Mouse (Mus musculus) liver, embryonic 14.5 days (tissue): ENCODE results near the gene Apbb2. TPM values are rescaled to one million over a fixed set of nuclear protein-coding genes. Genes with fewer than 3 reads are reported as not detected.

ENCODE experiments used
- ATAC-seq: fragments of 200-750 bp; cut with Nextera tagmentation; 2 replicates; pipeline ENCODE4 v1.8.0; 2017; ENCODE audit warnings: moderate number of reproducible peaks, mild to moderate bottlenecking, moderate library complexity; ENCODE audit not compliant: insufficient read depth
- DNase-seq, 3 experiments: peaks; one replicate each; pipeline ENCODE4 v3.0.0-alpha.2; 2012 to 2013; ENCODE audit warnings: low read depth in 3 of 3, low spot score in 3 of 3
- H3K27ac ChIP-seq: fragments of 300-500 bp; sonication (generic); 2 replicates; pipeline ENCODE4 v1.5.1; 2014; ENCODE audit warnings: moderate library complexity, mild to moderate bottlenecking, control low read depth, inconsistent platforms
- H3K27me3 ChIP-seq: fragments of 300-500 bp; sonication (generic); 2 replicates; pipeline ENCODE4 v1.6.1; 2014; ENCODE audit warnings: mild to moderate bottlenecking, low read length, moderate library complexity; ENCODE audit not compliant: control insufficient read depth, insufficient read depth
- H3K36me3 ChIP-seq: fragments of 300-500 bp; sonication (generic); replicated peaks from 2 replicates; pipeline ENCODE4 v1.6.1; 2014; ENCODE audit warnings: low read depth; ENCODE audit not compliant: control insufficient read depth, insufficient read depth
- H3K4me1 ChIP-seq, 2 experiments: fragments of 200-500 bp in 1 of 2; fragments of 300-500 bp in 1 of 2; sonication (generic) in 1 of 2; replicated peaks; 2 replicates each; pipeline ENCODE4 v1.6.1; 2012 to 2014; ENCODE audit warnings: antibody characterized with exemption in 1 of 2, inconsistent platforms in 1 of 2, low read length in 1 of 2; ENCODE audit not compliant: control insufficient read depth in 2 of 2, insufficient read depth in 2 of 2
- H3K4me2 ChIP-seq: fragments of 300-500 bp; sonication (generic); 2 replicates; pipeline ENCODE4 v1.6.1; 2014; ENCODE audit warnings: low read depth, mild to moderate bottlenecking, control low read depth, moderate library complexity
- H3K4me3 ChIP-seq, 2 experiments: fragments of 200-500 bp in 1 of 2; fragments of 300-500 bp in 1 of 2; sonication (generic) in 1 of 2; 2 replicates each; pipeline ENCODE4 v1.5.1; 2012 to 2014; ENCODE audit warnings: low read depth in 2 of 2, low read length in 2 of 2, mild to moderate bottlenecking in 2 of 2, control low read depth in 1 of 2, inconsistent platforms in 1 of 2, moderate library complexity in 1 of 2; ENCODE audit not compliant: insufficient read depth in 1 of 2
- H3K9ac ChIP-seq: fragments of 300-500 bp; sonication (generic); replicated peaks from 2 replicates; pipeline ENCODE4 v1.6.1; 2014; ENCODE audit warnings: mild to moderate bottlenecking, control low read depth, moderate library complexity
- H3K9me3 ChIP-seq: fragments of 300-500 bp; sonication (generic); 2 replicates; pipeline ENCODE4 v1.6.1; 2016; ENCODE audit warnings: low read length, mixed read lengths; ENCODE audit not compliant: control insufficient read depth
- CTCF ChIP-seq: IDR thresholded peaks from 2 replicates; pipeline ENCODE4 v1.5.1; 2016; ENCODE audit warnings: antibody characterized with exemption, low read depth, control low read depth
- EP300 ChIP-seq: IDR thresholded peaks from 2 replicates; pipeline ENCODE4 v1.6.1; 2016; ENCODE audit warnings: antibody characterized with exemption, low read depth
- WGBS: fragments of 180-500 bp; shearing (Covaris S2); extraction: QIAGEN DNeasy Blood & Tissue Kit; methylation state at CpG from one replicate; pipeline ENCODE4 v1.1.7; 2014; ENCODE audit not compliant: insufficient replicate concordance; 5-methylcytosine and 5-hydroxymethylcytosine counted together
- polyA plus RNA-seq, 2 experiments: library from polyadenylated mRNA; depleted of rRNA in 1 of 2; stranded (reverse) in 1 of 2; unstranded in 1 of 2; fragments of >200 nt; fragmentation: Nextera tagmentation in 1 of 2; extraction: Ambion mirVana in 1 of 2; gene quantifications; 2 replicates each; pipeline versions ENCODE4 v1.2.1 to v1.2.3; 2012 to 2014

Gene Apbb2
- polyA plus RNA-seq, 2 experiments, result 0.92 to 2.8 TPM

DNA sequence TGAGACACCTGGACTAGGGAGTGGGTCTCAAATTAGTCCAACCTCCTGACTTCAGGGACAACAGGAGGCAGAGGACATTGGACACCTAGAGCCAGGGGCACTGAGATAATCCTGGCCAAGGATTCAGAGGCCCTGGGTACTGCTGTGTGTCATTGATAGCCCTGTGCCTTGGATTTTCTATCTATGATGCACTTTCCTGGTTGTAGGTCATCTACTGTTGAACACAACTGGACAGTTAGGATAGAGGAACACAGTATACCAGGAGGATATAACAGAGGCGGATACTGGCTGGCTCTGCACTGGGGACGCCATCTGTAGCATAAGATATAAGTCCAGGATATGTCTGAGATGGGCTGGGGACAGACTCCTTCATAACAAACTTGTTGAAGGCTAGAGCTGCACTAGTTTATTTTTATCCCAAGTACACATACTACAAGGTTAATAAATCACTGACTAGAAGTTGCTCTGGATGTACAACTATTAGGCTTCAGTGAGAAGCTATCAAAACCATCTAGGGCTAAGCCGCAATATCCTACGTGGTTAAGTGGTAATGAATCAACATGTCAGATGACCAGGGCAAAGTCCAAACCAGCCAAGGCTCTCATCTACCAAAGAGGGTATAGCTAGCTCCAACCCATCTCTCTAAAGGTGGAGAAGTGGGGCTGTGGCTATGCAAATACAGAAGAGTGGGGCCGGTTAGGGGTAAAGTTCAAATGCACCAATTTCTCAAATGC is 219.9 kb downstream of the Apbb2 start:
- Histone ChIP-seq H3K4me1 (no peaks in the 10 kb centered on the region), H3K9ac (no peak overlapping the region), H3K4me2 (no peak overlapping the region), H3K36me3 (no peaks in the 10 kb centered on the region), H3K27ac (no peak overlapping the region), H3K27me3 (no peaks in the 10 kb centered on the region), H3K9me3 (no peaks in the 10 kb centered on the region), H3K4me3 (no peak overlapping the region)
- WGBS, result 56% methylated on average over 5 of the region's 5 CpGs
- DNase-seq (no peak), ATAC-seq (no peak)
- no peak for TF ChIP-seq CTCF

DNA sequence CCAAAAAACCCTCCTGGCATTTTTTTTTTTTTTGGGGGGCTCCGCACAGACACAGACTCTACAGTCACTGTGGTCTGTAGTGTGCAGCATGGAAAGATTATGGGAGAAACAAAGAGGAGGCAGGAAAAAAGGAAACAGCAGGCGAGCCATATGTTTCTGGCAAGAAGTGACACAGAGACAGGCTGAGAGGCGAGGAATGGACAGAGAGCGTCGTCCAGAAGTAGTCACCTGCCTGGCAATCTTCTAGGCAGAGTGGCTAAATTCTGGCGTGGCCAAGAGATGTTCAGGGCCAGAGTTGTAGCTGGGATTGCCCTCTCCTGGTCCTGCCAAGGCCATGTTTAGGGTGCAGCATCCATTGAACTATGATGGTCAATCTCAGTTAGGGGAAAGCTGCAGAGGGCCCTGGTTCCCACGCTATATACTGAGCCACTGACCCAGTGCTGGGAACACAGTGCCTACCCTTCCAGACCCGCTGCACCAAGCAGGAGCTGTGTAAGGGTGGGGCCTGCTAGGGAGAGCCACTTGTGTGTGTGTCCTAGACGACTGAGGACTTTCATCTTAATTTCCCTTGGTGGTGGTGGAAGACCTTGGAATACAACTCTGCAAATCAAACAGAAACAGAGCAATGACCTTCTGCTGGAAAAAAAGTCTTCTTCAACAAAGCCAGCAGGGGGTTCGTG is 224.7 kb downstream of the Apbb2 start:
- TF ChIP-seq CTCF (no peak), EP300 (no peak)
- Histone ChIP-seq H3K9ac (no peak overlapping the region), H3K4me2 (no peak overlapping the region), H3K36me3 (no peaks in the 10 kb centered on the region), H3K27ac (no peak overlapping the region), H3K9me3 (no peaks in the 10 kb centered on the region), H3K4me3 (no peak overlapping the region), H3K4me1 (no peaks in the 10 kb centered on the region), H3K27me3 (no peaks in the 10 kb centered on the region)
- 60% methylated on average over 10 of the region's 10 CpGs for WGBS
- no peak for ATAC-seq
- no peak for DNase-seq

DNA sequence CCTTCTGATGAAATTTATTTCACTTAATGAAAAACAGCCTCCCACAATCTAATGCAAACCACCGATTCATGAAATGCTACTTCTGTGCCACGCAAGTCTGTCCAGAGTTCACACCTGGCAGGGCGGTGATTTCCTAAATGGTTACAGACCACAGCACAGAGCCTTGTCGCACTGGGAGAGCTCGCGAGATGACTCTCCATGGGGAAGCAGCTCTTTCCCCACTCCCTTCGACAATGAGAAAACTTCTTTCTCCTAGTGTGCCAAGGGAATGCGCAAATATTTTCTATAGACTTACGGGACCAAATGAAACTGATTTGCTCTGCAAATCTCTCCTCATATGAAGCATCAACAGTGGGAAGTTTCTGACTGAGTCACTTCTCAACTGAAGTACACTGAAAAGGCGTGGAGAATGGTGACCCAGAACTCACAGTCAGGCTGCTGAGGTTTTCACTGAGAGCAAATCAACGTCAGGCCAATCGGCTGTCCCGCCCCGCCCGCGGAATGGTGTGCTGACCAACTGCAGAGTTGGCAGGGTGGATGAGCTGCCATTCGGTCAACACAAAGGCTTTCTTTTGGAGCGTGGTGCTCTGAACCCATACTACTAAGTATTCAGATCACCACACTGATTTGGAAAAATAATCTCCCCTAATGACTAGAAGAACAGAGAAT is 225.6 kb downstream of the Apbb2 start:
- Histone ChIP-seq H3K4me3 (no peak overlapping the region), H3K27me3 (no peaks in the 10 kb centered on the region), H3K9me3 (no peaks in the 10 kb centered on the region), H3K27ac (no peak overlapping the region), H3K36me3 (no peaks in the 10 kb centered on the region), H3K4me2 (no peak overlapping the region), H3K9ac (no peak overlapping the region), H3K4me1 (no peaks in the 10 kb centered on the region)
- no peak for ATAC-seq
- WGBS, result 62% methylated on average over 18 of the region's 18 CpGs
- TF ChIP-seq EP300, result no peak
- DNase-seq, result no peak

DNA sequence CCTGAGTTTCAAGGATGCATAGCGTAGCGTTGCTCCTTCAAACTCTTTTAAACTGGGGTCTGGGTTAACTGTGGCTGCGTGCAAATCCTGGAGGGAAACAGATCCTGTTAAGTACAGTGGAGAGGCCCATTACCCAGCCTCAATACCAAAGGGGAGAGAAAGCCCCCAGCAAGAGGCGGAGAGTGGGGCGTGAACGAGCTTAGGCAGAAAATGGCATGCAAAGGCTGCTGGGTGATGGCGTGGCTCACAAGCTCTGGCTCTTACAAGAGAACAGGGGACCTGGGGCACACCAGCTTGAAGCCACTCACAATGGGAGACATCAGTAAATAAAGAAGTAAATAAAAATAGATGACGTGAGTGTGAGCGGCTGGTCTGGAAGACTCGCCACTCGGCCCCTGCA is 226.8 kb downstream of the Apbb2 start:
- no peak overlapping the region for H3K4me2 ChIP-seq
- H3K4me1 ChIP-seq, result no peaks in the 10 kb centered on the region

DNA sequence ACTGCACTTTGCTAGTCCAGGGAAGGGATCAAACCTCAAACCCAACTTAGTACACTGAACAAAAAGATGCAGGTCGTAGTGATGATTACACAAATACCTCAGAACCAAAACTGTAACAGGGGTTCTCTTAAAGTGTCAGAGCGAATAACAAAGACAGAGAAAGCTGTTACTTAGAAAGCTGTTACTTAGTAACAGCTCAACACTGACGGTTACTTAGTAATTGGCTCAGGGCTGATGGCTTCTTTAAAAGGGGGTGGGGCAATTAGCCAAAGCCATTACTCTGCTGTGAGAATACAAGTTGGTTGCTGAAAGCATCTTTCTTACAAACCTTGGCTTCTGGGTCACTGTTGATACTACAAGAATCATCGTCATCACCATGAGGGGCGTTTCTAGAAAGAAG is 227.3 kb downstream of the Apbb2 start:
- H3K9me3 ChIP-seq, result no peaks in the 10 kb centered on the region
- H3K4me3 ChIP-seq, result no peak overlapping the region
- no peak overlapping the region for H3K4me2 ChIP-seq
- no peak for TF ChIP-seq CTCF
- DNase-seq (no peak), ATAC-seq (no peak)
- no peaks in the 10 kb centered on the region for H3K4me1 ChIP-seq
- H3K36me3 ChIP-seq, result no peaks in the 10 kb centered on the region
- 56% methylated on average over 5 of the region's 5 CpGs for WGBS
- H3K27ac ChIP-seq, result no peak overlapping the region
- no peak overlapping the region for H3K9ac ChIP-seq
- H3K27me3 ChIP-seq, result no peaks in the 10 kb centered on the region

More for the DNA sequence above, 226.8 kb downstream of the Apbb2 start:
- H3K4me3 ChIP-seq, result no peak overlapping the region
- H3K27me3 ChIP-seq, result no peaks in the 10 kb centered on the region
- H3K9me3 ChIP-seq, result no peaks in the 10 kb centered on the region
- 72% methylated on average over 11 of the region's 11 CpGs for WGBS
- DNase-seq, result no peak
- no peak for ATAC-seq
- no peak overlapping the region for H3K9ac ChIP-seq
- H3K27ac ChIP-seq, result no peak overlapping the region
- H3K36me3 ChIP-seq, result no peaks in the 10 kb centered on the region
- no peak for TF ChIP-seq CTCF
- no peak for TF ChIP-seq EP300
